Mouse (Mus musculus): Measurements from ENCODE around the gene Tmem182. TPM values are rescaled to one million over a fixed set of nuclear protein-coding genes. Genes with fewer than 3 reads are reported as not detected.

Tmem182 gene
- polyA plus RNA-seq, 1 experiment from 2014 or later = 0.20 TPM

- H3K27me3 ChIP-seq = no peaks in the 10 kb centered on the region
- H3K4me3 ChIP-seq = no peak overlapping the region
- no peak overlapping the region for H3K9ac ChIP-seq
- ATAC-seq (ENCODE audit: insufficient number of reproducible peaks, insufficient read depth, low FRiP score, low TSS enrichment, low read depth) = no peak
- no peak overlapping the region for H3K4me2 ChIP-seq
- H3K27ac ChIP-seq = no peak overlapping the region
- H3K4me1 ChIP-seq = no peaks in the 10 kb centered on the region
- H3K36me3 ChIP-seq = no peaks in the 10 kb centered on the region
- H3K9me3 ChIP-seq = no peaks in the 10 kb centered on the region
Measured at GRCm38 (mm10) chr1:40903712-40904111, 98.3 kb downstream of the Tmem182 start.

Other genes with a start within 250 kb of the Tmem182 start
- not detected in 2 replicates for gene Slc9a4, start 225.5 kb upstream of the Tmem182 start, polyA plus RNA-seq (2015; fragmentation: Nextera tagmentation; extraction: Ambion mirVana)
- gene Slc9a2, start 125.0 kb upstream of the Tmem182 start, polyA plus RNA-seq (2015; fragmentation: Nextera tagmentation; extraction: Ambion mirVana) = 0.89 and 1.2 TPM in 2 replicates
- gene Mfsd9, start 14.9 kb upstream of the Tmem182 start, polyA plus RNA-seq (2015; fragmentation: Nextera tagmentation; extraction: Ambion mirVana) = 3.3 and 3.8 TPM in 2 replicates